Mouse (Mus musculus) layer of hippocampus, postnatal 36 days (tissue): ENCODE measurements around the gene Olfr638. TPM values are rescaled to one million over a fixed set of nuclear protein-coding genes. Genes with fewer than 3 reads are reported as not detected.
"Not testable (repeated sequence)": the region's sequence is repeated elsewhere in the genome, so short reads cannot be mapped to it uniquely, and the experiment has no call there.

Experiments
- DNase-seq, 2 experiments: peaks; one replicate each; pipeline ENCODE4 v3.0.0; 2022
- total RNA-seq, 2 experiments: library from RNA; stranded (reverse); gene quantifications; 2 replicates each; pipeline ENCODE4 v1.2.3; 2021

The Olfr638 gene
- total RNA-seq: not detected

- DNase-seq: no peak
These were observed at the start of gene Olfr638 for GRCm38 (mm10) chr7:103998446-103998845. TSS of gene Olfr638 (plus strand) at chr7:103998746.

GRCm38 (mm10) chr7:103966873-103967272, 31.7 kb upstream of the Olfr638 start:
- not testable (repeated sequence) for DNase-seq

- no peak for DNase-seq
These were observed 27.7 kb upstream of the Olfr638 start, which contains the start of gene Olfr635 for GRCm38 (mm10) chr7:103970852-103971251. TSS of gene Olfr635 (plus strand) at chr7:103971152.

DNA sequence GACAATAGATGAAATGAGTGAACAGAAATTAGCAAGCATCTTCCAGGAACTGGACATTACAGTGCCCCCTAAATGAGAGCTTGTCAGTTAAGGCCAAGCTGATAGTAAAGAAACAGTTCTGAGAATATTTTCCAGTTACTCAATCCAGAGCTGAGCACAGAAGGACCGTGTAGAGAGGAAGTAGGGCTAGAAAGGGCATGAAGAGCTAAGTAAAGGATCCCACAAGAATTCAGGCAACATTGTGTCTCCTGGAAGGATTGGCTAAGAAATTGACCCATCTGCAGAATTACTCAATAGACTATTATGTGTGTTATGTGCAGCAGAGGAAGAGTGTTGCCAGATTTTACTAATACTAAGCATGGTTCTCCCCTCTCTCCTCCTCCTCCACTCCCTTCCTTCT, 26.8 kb upstream of the Olfr638 start:
- DNase-seq: no peak

DNA sequence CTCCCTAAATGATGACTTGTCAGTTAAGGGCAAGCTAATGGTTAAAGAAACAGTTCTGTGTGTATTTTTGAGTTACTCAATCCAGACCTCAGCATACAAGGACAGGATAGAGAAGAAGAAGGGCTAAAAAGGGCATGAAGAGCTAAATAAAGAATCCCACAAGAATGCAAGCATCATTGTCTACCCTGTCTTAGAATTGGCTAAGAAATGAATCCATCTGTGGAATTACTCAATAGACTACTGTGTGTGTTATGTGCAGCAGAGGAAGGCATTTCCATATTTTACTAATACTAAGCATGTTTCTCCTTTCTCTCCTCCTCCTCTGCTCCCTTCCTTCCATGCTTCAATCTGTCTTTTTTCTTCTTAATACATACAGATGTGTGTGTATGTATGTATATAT, 578 bp downstream of the Olfr638 start:
- DNase-seq: no peak

DNA sequence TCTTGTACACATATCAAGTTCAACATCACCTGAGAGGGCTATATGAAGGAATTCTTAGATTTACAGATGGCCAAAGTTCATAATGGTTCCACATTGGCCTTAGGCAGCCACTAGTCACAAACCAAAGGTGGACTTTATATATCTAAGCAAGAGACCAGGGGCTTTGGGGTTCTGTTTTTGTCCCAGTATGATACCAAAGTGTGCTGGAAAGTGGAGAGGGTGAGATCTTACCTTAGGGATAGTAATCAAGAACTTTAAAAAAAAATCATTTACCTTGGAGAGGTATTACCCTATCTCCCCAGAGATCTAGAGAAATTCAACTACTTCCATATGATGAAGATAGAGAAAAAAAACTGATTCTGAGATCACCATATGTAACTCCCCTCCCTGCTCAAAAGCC, 18.7 kb downstream of the Olfr638 start, which contains the start of gene Olfr639:
TSS of gene Olfr639 (minus strand) at position 101 of the 400 bp plus-strand sequence.
- no peak for DNase-seq

- no peak for DNase-seq
These were observed 20.4 kb downstream of the Olfr638 start for GRCm38 (mm10) chr7:104018953-104019352.

- no peak for DNase-seq
These were observed 23.1 kb downstream of the Olfr638 start for GRCm38 (mm10) chr7:104021651-104022050.

- no peak for DNase-seq
These were observed 26.9 kb downstream of the Olfr638 start, which contains the start of gene Olfr640 for GRCm38 (mm10) chr7:104025473-104025872. TSS of gene Olfr640 (minus strand) at chr7:104025573.

DNA sequence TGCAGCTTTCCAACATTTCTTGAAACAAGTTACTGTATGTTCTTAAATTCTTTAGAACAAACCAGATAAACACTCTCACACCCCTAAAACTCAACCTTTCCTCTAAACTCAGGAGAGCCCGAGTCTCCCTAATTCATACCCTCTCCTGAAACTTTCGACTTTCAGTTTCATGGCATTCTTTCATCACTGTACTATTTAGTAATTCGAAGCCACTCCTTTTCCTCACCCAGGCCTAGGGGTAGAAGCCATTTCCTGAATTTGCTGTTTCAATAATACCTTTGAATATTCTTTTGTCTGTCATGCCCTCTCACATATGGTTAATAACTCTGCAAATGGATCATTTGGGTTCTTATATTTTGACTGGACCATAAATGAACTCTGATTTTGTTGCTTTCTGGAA, 28.4 kb downstream of the Olfr638 start:
- no peak for DNase-seq

DNA sequence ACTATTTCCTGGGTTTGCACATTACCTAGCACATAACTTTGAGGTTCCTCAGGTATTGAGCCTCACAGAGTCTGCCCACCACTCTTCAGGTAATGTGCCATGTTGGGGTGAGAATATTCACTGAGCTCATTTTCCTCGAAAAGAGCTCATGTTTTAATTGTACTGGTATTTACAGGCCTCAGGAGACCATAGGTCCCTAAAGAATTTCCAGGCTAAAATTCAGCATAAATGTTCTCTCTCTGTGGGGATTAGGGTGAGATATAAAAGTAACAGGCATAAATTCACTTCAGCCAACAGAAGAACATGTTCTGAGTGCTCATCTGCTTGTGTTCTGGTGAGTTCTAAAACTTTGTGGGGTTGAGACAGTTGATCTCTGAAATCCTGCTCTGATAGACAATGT, 36.6 kb downstream of the Olfr638 start, which contains the start of gene Olfr641:
TSS of gene Olfr641 (plus strand) at position 301 of the 400 bp plus-strand sequence.
- no peak for DNase-seq

- DNase-seq: no peak
These were observed 52.2 kb downstream of the Olfr638 start for GRCm38 (mm10) chr7:104050745-104051144.

DNA sequence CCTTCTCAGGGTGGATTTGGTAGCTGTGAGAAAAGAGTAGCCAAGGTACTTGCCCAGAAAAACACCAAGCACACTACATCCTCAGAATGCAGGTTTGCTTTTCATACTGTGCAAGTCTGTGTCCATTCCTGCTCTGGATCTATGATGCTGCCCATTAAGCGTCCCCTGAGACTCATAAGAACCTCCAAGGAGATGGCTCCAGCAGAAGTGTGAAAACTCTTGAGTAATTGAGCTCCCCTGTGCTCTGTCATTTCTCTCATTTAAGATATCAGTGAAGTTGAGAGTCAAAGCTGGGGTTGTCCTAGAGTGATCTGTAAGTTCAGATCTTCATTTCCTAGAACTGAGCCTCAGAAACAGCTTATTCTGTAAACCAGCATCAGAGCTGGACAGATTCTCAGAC, 54.0 kb downstream of the Olfr638 start, which contains the start of gene Olfr642:
TSS of gene Olfr642 (minus strand) at position 101 of the 400 bp plus-strand sequence.
- DNase-seq: no peak

Other genes with a start within 250 kb of the Olfr638 start
- gene Olfr630, start 241.4 kb upstream of the Olfr638 start, total RNA-seq: not detected
- gene Olfr69, start 227.2 kb upstream of the Olfr638 start, total RNA-seq: not detected
- not detected for gene Olfr68, start 219.0 kb upstream of the Olfr638 start, total RNA-seq
- not detected for gene Olfr67, start 206.9 kb upstream of the Olfr638 start, total RNA-seq
- 10 to 100 TPM; 35.4 to 54.6 TPM for gene Hbb-bt, start 184.8 kb upstream of the Olfr638 start, total RNA-seq
- gene Hbb-bs, start 170.7 kb upstream of the Olfr638 start, total RNA-seq: 100 to 1,000 TPM; 247 to 439 TPM
- gene Hbb-bh2, start 158.2 kb upstream of the Olfr638 start, total RNA-seq: not detected
- gene Hbb-bh1, start 155.6 kb upstream of the Olfr638 start, total RNA-seq: not detected
- gene Hbb-y, start 145.5 kb upstream of the Olfr638 start, total RNA-seq: not detected
- not detected for gene Olfr66, start 112.5 kb upstream of the Olfr638 start, total RNA-seq
- not detected for gene Olfr64, start 104.3 kb upstream of the Olfr638 start, total RNA-seq
- gene Olfr65, start 95.3 kb upstream of the Olfr638 start, total RNA-seq: not detected
- gene Olfr631, start 69.9 kb upstream of the Olfr638 start, total RNA-seq: not detected
- gene Olfr632, start 64.4 kb upstream of the Olfr638 start, total RNA-seq: not detected
- not detected for gene Olfr633, start 54.3 kb upstream of the Olfr638 start, total RNA-seq
- gene Olfr635, start 27.6 kb upstream of the Olfr638 start, total RNA-seq: under 1 TPM; 0.10 to 0.13 TPM
- under 1 TPM; 0.08 to 0.17 TPM for gene Olfr639, start 18.6 kb downstream of the Olfr638 start, total RNA-seq
- not detected for gene Olfr640, start 26.8 kb downstream of the Olfr638 start, total RNA-seq
- not detected for gene Olfr641, start 36.7 kb downstream of the Olfr638 start, total RNA-seq
- not detected for gene Olfr642, start 53.9 kb downstream of the Olfr638 start, total RNA-seq
- gene 4930516K23Rik, start 62.7 kb downstream of the Olfr638 start, total RNA-seq: not detected
- gene Olfr644, start 73.1 kb downstream of the Olfr638 start, total RNA-seq: not detected
- gene Olfr645, start 86.7 kb downstream of the Olfr638 start, total RNA-seq: not detected
- under 1 TPM in 1 of 2 experiments, not detected in 1; 0.13 TPM for gene Olfr646, start 106.1 kb downstream of the Olfr638 start, total RNA-seq
- not detected for gene Ubqln5, start 131.1 kb downstream of the Olfr638 start, total RNA-seq
- not detected for gene Olfr643, start 138.7 kb downstream of the Olfr638 start, total RNA-seq
- not detected for gene Ubqln3, start 144.5 kb downstream of the Olfr638 start, total RNA-seq
- gene Ubqlnl, start 151.8 kb downstream of the Olfr638 start, total RNA-seq: not detected
- not detected for gene Olfm5, start 166.1 kb downstream of the Olfr638 start, total RNA-seq
- gene Olfr648, start 184.6 kb downstream of the Olfr638 start, total RNA-seq: under 1 TPM; 0.27 to 0.30 TPM
- not detected for gene Olfr649, start 197.2 kb downstream of the Olfr638 start, total RNA-seq
- gene Trim6, start 220.0 kb downstream of the Olfr638 start, total RNA-seq: under 1 TPM in 1 of 2 experiments, not detected in 1; 0.22 TPM
- gene Trim34a, start 245.7 kb downstream of the Olfr638 start, total RNA-seq: 1 to 10 TPM; 1.4 to 2.2 TPM